Mouse (Mus musculus) olfactory bulb, adult 2 months (tissue): ENCODE data around the gene Polr2e. TPM values are rescaled to one million over a fixed set of nuclear protein-coding genes. Genes with fewer than 3 reads are reported as not detected.

ENCODE experiments used
- H3K27ac ChIP-seq: fragments of 200-500 bp; 2 replicates; pipeline ENCODE4 v1.5.1; 2012; ENCODE audit warnings: low read depth, low read length; ENCODE audit not compliant: insufficient read depth
- H3K4me1 ChIP-seq: fragments of 200-500 bp; 2 replicates; pipeline ENCODE4 v1.6.1; 2012; ENCODE audit warnings: low read length; ENCODE audit not compliant: control insufficient read depth, insufficient read depth
- H3K4me3 ChIP-seq: fragments of 200-500 bp; 2 replicates; pipeline ENCODE4 v1.5.1; 2012; ENCODE audit warnings: mild to moderate bottlenecking, low read depth, low read length, moderate library complexity; ENCODE audit not compliant: insufficient read depth
- CTCF ChIP-seq: fragments of 200-500 bp; IDR thresholded peaks from 2 replicates; pipeline ENCODE4 v1.5.1; 2012; ENCODE audit warnings: low read depth, mild to moderate bottlenecking, low read length, moderate library complexity; ENCODE audit not compliant: insufficient read depth
- POLR2A ChIP-seq: fragments of 200-500 bp; IDR thresholded peaks from 2 replicates; pipeline ENCODE4 v1.6.1; 2012; ENCODE audit warnings: mild to moderate bottlenecking, low read depth, low read length, moderate library complexity; ENCODE audit not compliant: insufficient read depth
- WGBS: fragments of 180-500 bp; shearing (Covaris S2); methylation state at CpG from one replicate; pipeline ENCODE4 v1.1.7; 2018; 5-methylcytosine and 5-hydroxymethylcytosine counted together
- polyA plus RNA-seq: library from polyadenylated mRNA; stranded (reverse); fragments of >200 nt; gene quantifications from 2 replicates; pipeline ENCODE4 v1.2.4, GENCODE M21; 2012; ENCODE audit warnings: low replicate concordance; ENCODE audit not compliant: missing spikeins, insufficient read depth, insufficient read length

The Polr2e gene
- polyA plus RNA-seq, 1 experiment, result not detected

DNA sequence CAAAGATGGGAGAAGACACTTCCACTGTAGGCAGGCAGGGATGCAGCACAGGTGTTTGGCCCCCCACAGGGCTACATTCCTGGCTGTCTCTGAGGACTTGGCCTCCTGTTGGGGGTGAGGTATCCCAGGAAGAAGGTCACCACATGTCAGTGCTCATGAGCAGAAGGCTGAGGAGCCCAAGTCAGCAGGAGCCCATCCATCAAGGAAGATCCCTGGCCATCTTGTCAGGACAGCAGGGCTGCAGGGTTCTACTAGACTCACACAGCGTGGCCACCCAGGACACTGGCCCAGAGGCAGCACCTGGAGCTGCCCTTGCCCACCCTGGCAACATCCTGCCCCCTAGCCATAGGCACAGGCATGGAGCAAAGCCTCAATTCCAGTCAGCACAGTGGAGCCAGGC, 36.3 kb upstream of the Polr2e start:
- Histone ChIP-seq H3K4me3 (no peak overlapping the region), H3K4me1 (peaks cover 18% of the 10 kb centered on the region), H3K27ac (no peak overlapping the region)
- 100% methylated on average over 1 of the region's 1 CpGs for WGBS
- TF ChIP-seq CTCF, result no peak
- no peak for TF ChIP-seq POLR2A

DNA sequence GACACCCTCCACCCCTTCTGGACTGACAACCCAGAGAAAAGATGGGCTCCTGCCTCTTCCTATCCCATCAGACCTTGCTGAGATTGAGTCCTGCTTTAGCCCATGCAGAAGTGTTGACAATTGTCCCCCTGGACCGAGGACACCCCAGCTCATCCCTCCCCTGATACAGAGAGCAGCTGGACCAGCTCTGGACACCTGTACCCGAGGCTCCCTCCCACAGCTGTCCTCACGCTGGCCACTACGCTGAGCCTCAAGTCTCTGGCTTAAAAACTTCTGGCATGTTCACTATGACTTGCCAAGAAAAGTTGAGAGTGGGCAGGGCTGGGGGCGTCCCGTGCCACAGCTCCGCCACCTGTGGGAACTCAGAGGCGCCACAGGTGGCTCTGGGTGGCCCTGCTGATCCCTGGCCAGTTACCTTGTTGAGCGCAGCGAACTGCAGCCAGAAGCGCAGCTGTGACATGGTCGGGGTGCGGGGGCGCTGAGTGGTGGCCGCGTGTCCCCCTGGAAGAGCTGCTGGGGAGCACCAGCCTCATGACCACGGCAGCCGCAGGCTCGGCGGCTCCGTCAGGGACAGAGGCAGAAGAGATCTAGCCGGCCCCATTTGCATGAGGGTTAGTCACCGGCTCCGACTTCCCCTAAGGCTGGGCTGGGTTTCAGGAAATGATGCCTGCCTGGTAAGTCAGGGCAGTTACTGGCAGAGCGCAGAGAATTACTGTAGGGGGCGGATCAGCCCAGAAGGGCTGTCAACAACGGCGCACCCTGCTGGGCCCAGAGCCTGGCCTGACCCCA, 35.4 kb upstream of the Polr2e start:
- TF ChIP-seq POLR2A (no peak), CTCF (no peak)
- 27% methylated on average over 28 of the region's 28 CpGs for WGBS
- Histone ChIP-seq H3K4me1 (peaks cover 22% of the 10 kb centered on the region), H3K4me3 (peak overlapping the region; percentile 19), H3K27ac (no peak overlapping the region)

DNA sequence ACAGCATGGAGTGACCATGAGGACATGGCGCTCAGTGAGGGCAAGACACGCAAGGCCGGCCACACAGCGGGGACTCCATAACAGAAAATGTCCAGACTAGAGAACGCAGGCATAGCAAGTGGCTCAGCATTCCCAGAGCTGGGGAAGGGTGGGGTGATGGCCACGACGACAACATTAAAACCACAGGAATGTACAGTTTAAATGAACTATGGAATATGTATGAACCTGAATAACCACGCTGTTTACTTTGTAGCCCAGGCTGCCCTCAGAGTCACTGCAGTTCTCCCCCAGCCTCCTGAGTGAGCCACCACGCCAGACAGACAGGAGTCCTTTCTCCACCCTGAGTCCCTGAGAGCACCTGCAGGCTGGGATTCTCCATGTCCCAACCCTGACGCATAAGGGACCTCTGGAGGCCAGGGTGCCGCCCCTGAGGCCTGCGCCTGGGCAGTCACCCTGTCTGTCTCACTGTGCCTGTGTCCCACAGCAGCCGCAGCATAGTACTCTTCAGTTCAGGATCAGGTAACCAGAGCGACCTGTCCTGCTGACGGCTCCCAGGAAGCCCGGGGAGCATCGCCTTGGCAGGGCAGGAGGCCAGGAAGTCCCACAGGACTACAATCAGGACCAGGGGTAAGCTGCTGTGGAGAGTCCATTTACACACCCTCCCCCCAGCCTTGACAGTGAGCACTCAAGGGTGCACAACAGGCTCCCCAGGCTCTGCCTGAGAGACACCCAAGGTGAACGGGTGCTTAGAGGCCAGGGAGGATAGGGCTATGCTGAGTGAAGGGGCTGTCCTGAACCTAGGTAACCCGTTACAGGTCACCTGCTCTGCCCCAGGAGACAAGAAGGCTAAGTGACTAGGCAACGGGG, 33.3 kb upstream of the Polr2e start:
- TF ChIP-seq CTCF, result no peak
- 88% methylated on average over 20 of the region's 20 CpGs for WGBS
- peaks cover 22% of the 10 kb centered on the region for H3K4me1 ChIP-seq
- H3K27ac ChIP-seq, result no peak overlapping the region
- no peak overlapping the region for H3K4me3 ChIP-seq

DNA sequence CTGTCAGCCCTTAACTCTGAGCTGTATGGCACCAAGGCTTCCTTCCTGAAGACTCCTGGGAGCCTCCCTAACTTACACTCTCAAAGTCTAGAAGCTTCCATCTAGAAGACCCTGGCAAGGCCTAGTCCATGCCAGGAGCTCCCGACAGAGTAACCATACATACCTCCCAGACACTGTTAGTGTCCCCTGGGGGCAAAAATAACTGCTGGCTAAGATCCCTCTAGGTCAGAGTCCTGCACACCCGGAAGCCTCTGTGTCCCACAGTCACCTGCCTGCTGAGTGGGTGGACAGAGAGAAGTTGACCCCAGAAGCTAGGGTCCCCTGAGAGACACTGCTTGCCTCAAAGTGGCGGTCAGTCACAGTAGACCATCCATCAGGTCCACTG, 31.9 kb upstream of the Polr2e start:
- Histone ChIP-seq H3K4me1 (peaks cover 22% of the 10 kb centered on the region), H3K27ac (no peak overlapping the region; the same call in 1 of the 2 replicates), H3K4me3 (no peak overlapping the region)
- TF ChIP-seq POLR2A (no peak), CTCF (no peak)
- 72% methylated on average over 3 of the region's 3 CpGs for WGBS

DNA sequence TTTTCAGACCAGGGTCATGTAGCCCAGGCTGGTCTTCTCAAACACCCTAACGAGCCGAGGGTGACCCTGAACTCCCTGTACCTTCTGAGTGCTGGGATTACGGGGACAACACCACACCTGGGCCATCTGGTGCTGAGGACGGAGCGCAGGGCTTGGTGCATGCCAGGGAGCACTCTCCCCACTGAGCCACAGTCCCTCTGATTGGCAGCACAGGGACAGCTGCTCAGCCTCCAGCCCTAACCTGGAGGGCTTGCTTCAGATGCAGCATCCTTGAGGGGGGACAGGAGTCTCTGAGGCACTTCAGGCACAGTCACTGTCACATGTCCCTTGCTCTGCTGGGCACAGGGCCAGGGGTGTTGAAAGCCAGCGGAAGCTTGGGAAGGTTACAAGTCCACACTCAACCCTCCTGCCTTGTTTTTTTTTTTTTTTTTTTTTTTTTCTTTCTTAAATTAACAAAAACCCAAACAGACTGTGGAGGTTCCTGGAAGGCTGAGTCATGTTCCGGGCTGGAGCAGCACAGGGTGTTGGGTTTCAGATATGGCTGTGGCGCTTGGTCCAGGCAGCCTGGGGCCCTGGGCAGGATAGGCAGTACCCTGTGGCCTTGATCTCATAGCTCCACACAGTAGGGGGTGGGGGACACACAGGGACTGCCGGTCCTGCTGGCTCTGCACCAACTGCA, 31.4 kb upstream of the Polr2e start:
- no peak for TF ChIP-seq CTCF
- no peak for TF ChIP-seq POLR2A
- H3K27ac ChIP-seq, result peak overlapping the region; percentile 39
- no peak overlapping the region for H3K4me3 ChIP-seq
- peaks cover 22% of the 10 kb centered on the region for H3K4me1 ChIP-seq
- WGBS, result 51% methylated on average over 9 of the region's 9 CpGs

DNA sequence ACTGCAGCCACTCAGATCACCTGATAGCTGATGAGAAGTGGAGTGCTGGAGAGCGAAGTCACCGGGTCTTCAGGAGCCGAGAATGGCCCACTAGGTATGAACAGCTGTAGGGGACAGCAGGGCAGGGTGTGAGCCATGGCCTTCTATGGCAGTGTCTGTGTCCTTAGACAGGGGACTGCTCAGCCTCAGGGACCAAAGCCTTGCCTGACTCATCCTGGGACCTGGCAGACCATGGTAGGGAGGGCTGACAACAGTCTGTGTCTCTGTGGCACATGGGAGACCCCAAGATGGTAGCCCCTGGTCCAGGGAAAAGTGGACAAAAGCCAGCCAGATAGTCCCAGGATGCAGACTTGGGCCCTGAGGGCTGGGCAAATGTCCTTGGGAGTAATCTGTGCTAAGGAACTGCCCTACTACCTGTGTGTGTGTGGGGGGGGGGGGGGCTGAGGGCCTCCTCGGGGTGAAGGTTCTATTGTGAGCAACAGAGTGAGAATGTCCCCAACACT, 30.4 kb upstream of the Polr2e start:
- WGBS, result 89% methylated on average over 4 of the region's 4 CpGs

DNA sequence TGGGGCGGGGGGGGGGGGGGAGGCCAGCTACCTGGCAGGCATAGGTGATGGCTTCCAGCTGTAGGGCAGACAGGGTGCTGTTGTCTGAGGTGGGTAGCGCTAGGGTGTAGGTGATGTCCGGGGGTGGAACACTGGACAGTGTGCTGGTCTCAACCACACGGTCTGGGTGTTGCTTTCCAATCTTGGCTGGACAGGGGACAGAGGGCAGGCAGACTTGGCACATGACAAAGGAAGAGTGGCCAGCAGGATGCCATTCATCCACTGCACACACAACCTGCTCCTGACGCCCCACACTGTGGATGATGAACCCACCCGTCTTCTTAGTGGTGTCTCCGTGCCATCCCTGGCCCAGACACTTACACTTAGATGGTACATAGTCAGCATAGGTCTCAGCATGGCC, 29.7 kb upstream of the Polr2e start:
- 80% methylated on average over 6 of the region's 7 CpGs for WGBS
- H3K27ac ChIP-seq, result no peak overlapping the region
- TF ChIP-seq CTCF, result no peak
- TF ChIP-seq POLR2A, result no peak
- H3K4me1 ChIP-seq, result peaks cover 13% of the 10 kb centered on the region
- no peak overlapping the region for H3K4me3 ChIP-seq

More for the DNA sequence above, 30.4 kb upstream of the Polr2e start:
- no peak overlapping the region for H3K4me3 ChIP-seq
- H3K4me1 ChIP-seq, result peaks cover 17% of the 10 kb centered on the region
- no peak overlapping the region for H3K27ac ChIP-seq
- TF ChIP-seq CTCF (no peak), POLR2A (no peak)

DNA sequence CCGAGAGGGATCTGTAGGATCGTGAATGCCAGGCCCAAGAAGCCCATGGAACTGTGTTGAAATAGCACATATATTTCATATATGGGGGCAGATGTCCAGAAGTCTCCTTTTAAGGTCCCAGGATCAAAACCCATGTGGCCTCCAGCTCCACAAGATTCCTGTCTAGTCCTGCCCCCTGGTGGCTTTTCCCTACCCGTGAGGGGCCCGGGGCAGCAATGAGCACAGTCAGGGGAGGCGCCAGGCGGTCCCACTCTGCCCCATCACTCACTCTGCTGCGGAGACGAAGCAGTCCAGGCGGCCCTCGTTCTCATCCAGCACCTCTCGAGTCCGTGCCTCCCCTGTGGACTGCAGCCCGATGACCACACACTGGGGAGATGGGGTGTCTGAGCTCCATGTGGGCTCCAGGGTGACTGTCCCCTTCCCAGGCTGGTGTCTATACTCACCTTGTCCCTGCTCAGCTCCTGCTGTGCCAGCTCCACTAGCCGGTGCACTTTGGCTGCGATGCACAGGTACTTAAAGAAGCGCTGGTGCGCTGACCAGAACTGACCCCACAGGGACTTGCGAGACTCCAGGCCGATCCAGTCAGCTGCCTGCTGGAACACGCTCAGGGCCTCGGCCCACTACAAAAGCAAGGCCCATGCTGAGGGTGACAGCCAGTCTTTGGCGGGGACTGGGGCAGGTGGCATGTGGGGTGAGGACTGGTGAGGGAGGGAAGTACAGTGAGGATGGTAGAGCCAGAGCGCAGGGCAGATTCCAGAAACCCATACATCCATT, 24.5 kb upstream of the Polr2e start:
- Histone ChIP-seq H3K27ac (no peak overlapping the region), H3K4me1 (no peaks in the 10 kb centered on the region), H3K4me3 (no peak overlapping the region)
- WGBS, result 80% methylated on average over 23 of the region's 23 CpGs
- no peak for TF ChIP-seq POLR2A
- TF ChIP-seq CTCF, result no peak
